Mouse (Mus musculus) adrenal gland, postnatal 25 days (tissue): Measurements from ENCODE around the gene Ugt1a2. TPM values are rescaled to one million over a fixed set of nuclear protein-coding genes. Genes with fewer than 3 reads are reported as not detected.
A peak's percentile ranks its signal among the peaks of the same experiment; 100 is the strongest.

Experiments
- DNase-seq: peaks from one replicate; pipeline ENCODE4 v3.0.0; 2021; ENCODE audit warnings: mixed read lengths
- total RNA-seq: library from RNA; stranded (reverse); gene quantifications from 2 replicates; pipeline ENCODE4 v1.2.3, GENCODE M21; 2021

The Ugt1a2 gene
- total RNA-seq, 1 experiment from 2014 or later = 0.21 TPM

GRCm38 (mm10) chr1:88258361-88258760, 58.0 kb downstream of the Ugt1a2 start:
- DNase-seq = no peak

GRCm38 (mm10) chr1:88258881-88259642, 58.7 kb downstream of the Ugt1a2 start:
- no peak for DNase-seq

- no peak for DNase-seq
Measured at GRCm38 (mm10) chr1:88259643-88260024, 59.2 kb downstream of the Ugt1a2 start.

- no peak for DNase-seq
Measured at GRCm38 (mm10) chr1:88260114-88260513, 59.7 kb downstream of the Ugt1a2 start.

DNA sequence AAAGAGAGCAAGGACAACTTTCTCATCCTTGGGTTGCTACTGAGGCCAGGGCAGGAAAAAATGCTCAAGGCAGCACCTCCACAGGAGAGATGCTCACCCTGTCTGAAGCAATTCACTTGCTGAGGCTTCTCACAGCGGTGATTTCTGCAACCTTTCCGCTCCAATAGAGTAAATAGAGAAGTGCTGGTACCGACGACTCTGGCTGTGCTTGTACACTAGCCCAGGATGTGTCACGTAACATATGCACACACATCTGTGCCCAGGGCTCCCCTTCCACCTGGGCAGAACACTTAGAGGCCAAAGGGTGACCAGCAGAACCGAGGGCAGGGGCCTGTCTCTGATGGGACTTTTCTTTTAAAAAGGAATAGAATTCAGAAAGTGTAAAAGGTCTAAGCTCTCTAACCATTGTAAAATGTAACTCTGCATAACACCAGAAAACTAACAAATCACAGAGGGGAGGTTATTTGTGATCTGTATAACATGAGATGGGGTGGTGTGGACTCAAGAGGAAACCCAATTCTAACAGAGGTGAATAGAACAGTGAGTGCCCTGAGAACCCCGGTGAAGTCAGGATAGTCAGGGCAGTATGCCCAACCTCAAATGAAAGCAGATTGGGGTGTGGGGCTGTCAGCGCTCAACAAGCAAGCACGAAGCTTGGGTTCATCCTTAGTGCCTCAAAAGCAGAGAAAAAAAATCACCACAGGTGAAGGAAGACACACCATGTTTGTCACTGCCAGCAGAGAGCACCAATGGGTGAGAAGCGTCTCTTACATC, 60.4 kb downstream of the Ugt1a2 start:
- DNase-seq = no peak

- no peak for DNase-seq
Measured at GRCm38 (mm10) chr1:88261706-88262105, 61.3 kb downstream of the Ugt1a2 start.

GRCm38 (mm10) chr1:88262255-88262654, 61.9 kb downstream of the Ugt1a2 start:
- DNase-seq = peak; percentile 83

GRCm38 (mm10) chr1:88262961-88263360, 62.6 kb downstream of the Ugt1a2 start:
- no peak for DNase-seq

- no peak for DNase-seq
Measured at GRCm38 (mm10) chr1:88263778-88264177, 63.4 kb downstream of the Ugt1a2 start.

DNA sequence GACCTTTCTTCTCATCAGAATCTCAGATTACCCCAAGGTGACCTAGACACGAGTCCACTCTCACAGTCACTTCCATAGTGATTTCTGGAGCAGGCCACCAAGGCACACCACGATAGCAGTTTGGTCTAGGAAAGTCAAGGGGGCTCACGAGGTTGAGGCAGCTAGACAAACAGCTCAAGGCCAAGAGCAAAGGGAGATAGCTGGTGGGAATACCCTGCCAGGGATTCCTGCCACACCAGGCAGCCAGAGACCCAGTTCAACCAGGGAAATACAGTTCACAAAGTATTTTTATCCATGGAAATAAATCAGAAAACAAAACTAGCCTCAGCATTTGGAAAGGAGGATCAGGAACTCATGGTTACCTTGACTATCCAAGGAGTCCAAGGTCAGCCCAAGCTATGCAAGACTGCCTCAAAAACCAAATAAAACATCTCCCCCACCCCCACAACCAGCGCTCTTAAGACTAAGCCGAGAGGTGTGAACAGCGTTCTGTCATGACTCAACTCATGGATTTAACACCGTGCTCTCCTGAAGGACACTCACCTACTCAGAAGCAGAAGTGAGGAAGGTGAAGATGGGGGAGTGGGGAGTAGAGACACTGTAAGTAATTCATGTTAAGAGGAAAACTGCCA, 64.0 kb downstream of the Ugt1a2 start:
- no peak for DNase-seq

DNA sequence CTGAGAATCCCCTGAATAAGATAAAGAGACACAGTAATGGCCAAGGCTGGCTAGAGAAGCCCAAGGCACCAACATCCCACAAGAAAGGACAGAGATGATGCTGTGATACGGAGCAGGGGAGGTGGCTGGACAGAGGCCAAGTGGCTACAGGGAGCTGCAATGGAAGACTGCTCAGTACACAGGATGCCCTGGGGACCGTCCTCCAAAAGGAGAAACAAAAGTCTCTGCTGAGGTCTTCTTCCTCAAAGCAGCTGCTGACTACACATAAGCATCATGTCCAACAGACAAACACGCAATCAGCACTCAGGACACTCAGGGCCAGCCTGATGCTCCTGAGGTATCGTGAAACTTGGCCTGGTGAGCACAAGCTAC, 64.5 kb downstream of the Ugt1a2 start:
- DNase-seq = no peak

GRCm38 (mm10) chr1:88266123-88266522, 65.7 kb downstream of the Ugt1a2 start:
- no peak for DNase-seq

- no peak for DNase-seq
Measured at GRCm38 (mm10) chr1:88267489-88267888, 67.1 kb downstream of the Ugt1a2 start.

- no peak for DNase-seq
Measured at GRCm38 (mm10) chr1:88268070-88268469, 67.7 kb downstream of the Ugt1a2 start.

Other genes starting within 250 kb of the Ugt1a2 start
- 24.4 and 32.9 TPM in 2 replicates for gene Usp40, start 192.1 kb upstream of the Ugt1a2 start, total RNA-seq
- gene Ugt1a10, start 145.2 kb upstream of the Ugt1a2 start, total RNA-seq = not detected in 2 replicates
- 0.67 TPM in 1 of 2 replicates, not detected in the other for gene Ugt1a9, start 129.8 kb upstream of the Ugt1a2 start, total RNA-seq
- gene Ugt1a8, start 112.8 kb upstream of the Ugt1a2 start, total RNA-seq = not detected in 2 replicates
- 0.61 and 1.4 TPM in 2 replicates for gene Ugt1a7c, start 105.5 kb upstream of the Ugt1a2 start, total RNA-seq
- gene Ugt1a6b, start 97.3 kb upstream of the Ugt1a2 start, total RNA-seq = 5.5 and 7.0 TPM in 2 replicates
- gene Ugt1a6a, start 65.8 kb upstream of the Ugt1a2 start, total RNA-seq = 8.0 and 12.2 TPM in 2 replicates
- 0.58 TPM in 1 of 2 replicates, not detected in the other for gene Ugt1a5, start 34.6 kb upstream of the Ugt1a2 start, total RNA-seq
- gene Dnajb3, start 5.2 kb downstream of the Ugt1a2 start, total RNA-seq = 3.4 and 5.9 TPM in 2 replicates
- gene Ugt1a1, start 11.4 kb downstream of the Ugt1a2 start, total RNA-seq = 27.4 and 28.3 TPM in 2 replicates
- 0.33 TPM in 1 of 2 replicates, not detected in the other for gene Mroh2a, start 26.4 kb downstream of the Ugt1a2 start, total RNA-seq
- gene Hjurp, start 77.0 kb downstream of the Ugt1a2 start, total RNA-seq = 58.4 and 64.0 TPM in 2 replicates
- gene Trpm8, start 77.1 kb downstream of the Ugt1a2 start, total RNA-seq = not detected in 2 replicates
- 2.7 TPM in 1 of 2 replicates, not detected in the other for gene Spp2, start 206.4 kb downstream of the Ugt1a2 start, total RNA-seq